Mouse (Mus musculus) bone marrow macrophage, adult 2 months (primary cell): Measurements from ENCODE around the gene Crim1.

Experiments
- CTCF ChIP-seq: IDR thresholded peaks from 2 replicates; pipeline ENCODE4 v1.5.1; 2012; ENCODE audit warnings: low read depth, mild to moderate bottlenecking, low read length, moderate library complexity
- POLR2A ChIP-seq: IDR thresholded peaks from 2 replicates; pipeline ENCODE4 v1.6.1; 2012; ENCODE audit warnings: mild to moderate bottlenecking, low read depth, low read length, borderline replicate concordance

- TF ChIP-seq CTCF = no peak
- TF ChIP-seq POLR2A = no peak
Measured at GRCm38 (mm10) chr17:78198140-78198539, 1.9 kb upstream of the Crim1 start.
